Mouse (Mus musculus) limb, embryonic 14.5 days (tissue): ENCODE measurements around the gene Lexm. TPM values are rescaled to one million over a fixed set of nuclear protein-coding genes. Genes with fewer than 3 reads are reported as not detected.

Experiments used
- ATAC-seq: fragments of 200-750 bp; cut with Nextera tagmentation; 2 replicates; pipeline ENCODE4 v1.8.0; 2017; ENCODE audit warnings: low read depth, moderate number of reproducible peaks, moderate TSS enrichment; ENCODE audit not compliant: low FRiP score
- DNase-seq: peaks from one replicate; pipeline ENCODE4 v3.0.0-alpha.2; 2015; ENCODE audit warnings: low spot score
- H3K27ac ChIP-seq: fragments of 300-500 bp; sonication (generic); replicated peaks from 2 replicates; pipeline ENCODE4 v1.5.1; 2014; ENCODE audit warnings: low read depth, mild to moderate bottlenecking, low read length, moderate library complexity, mixed read lengths
- H3K27me3 ChIP-seq: fragments of 300-500 bp; sonication (generic); 2 replicates; pipeline ENCODE4 v1.6.1; 2014; ENCODE audit warnings: low read length, mixed read lengths; ENCODE audit not compliant: control insufficient read depth, insufficient read depth
- H3K36me3 ChIP-seq: fragments of 300-500 bp; sonication (generic); 2 replicates; pipeline ENCODE4 v1.6.1; 2014; ENCODE audit warnings: mild to moderate bottlenecking, low read length, moderate library complexity, mixed read lengths; ENCODE audit not compliant: control insufficient read depth, insufficient read depth
- H3K4me1 ChIP-seq: fragments of 300-500 bp; sonication (generic); 2 replicates; pipeline ENCODE4 v1.6.1; 2014; ENCODE audit warnings: antibody characterized with exemption, low read length, mixed read lengths; ENCODE audit not compliant: control insufficient read depth, insufficient read depth
- H3K4me2 ChIP-seq: fragments of 300-500 bp; sonication (generic); replicated peaks from 2 replicates; pipeline ENCODE4 v1.6.1; 2014; ENCODE audit warnings: low read depth, mild to moderate bottlenecking, low read length, moderate library complexity; ENCODE audit not compliant: severe bottlenecking
- H3K4me3 ChIP-seq: fragments of 300-500 bp; sonication (generic); replicated peaks from 2 replicates; pipeline ENCODE4 v1.5.1; 2014; ENCODE audit warnings: low read length
- H3K9ac ChIP-seq: fragments of 300-500 bp; sonication (generic); 2 replicates; pipeline ENCODE4 v1.6.1; 2014; ENCODE audit warnings: mild to moderate bottlenecking, low read depth, low read length, moderate library complexity; ENCODE audit not compliant: severe bottlenecking
- H3K9me3 ChIP-seq: fragments of 300-500 bp; sonication (generic); 2 replicates; pipeline ENCODE4 v1.6.1; 2016; ENCODE audit warnings: low read length; ENCODE audit not compliant: control insufficient read depth
- POLR2A ChIP-seq: fragments of 200-500 bp; IDR thresholded peaks from 2 replicates; pipeline ENCODE4 v1.8.0; 2012; ENCODE audit warnings: inconsistent platforms, mild to moderate bottlenecking, moderate library complexity, borderline replicate concordance; ENCODE audit not compliant: insufficient read depth, insufficient read length; ENCODE audit errors: extremely low read depth
- WGBS: fragments of 180-500 bp; shearing (Covaris S2); extraction: QIAGEN DNeasy Blood & Tissue Kit; methylation state at CpG from one replicate; pipeline ENCODE4 v1.1.7; 2014; 5-methylcytosine and 5-hydroxymethylcytosine counted together
- polyA plus RNA-seq, 2 experiments: library from polyadenylated mRNA; depleted of rRNA in 1 of 2; stranded (reverse) in 1 of 2; unstranded in 1 of 2; fragments of >200 nt; fragmentation: Nextera tagmentation in 1 of 2; extraction: Ambion mirVana in 1 of 2; gene quantifications; 2 replicates each; pipeline versions ENCODE4 v1.2.1 to v1.2.3; 2012 to 2014

Lexm gene
- not detected in 2 replicates for polyA plus RNA-seq (2012; rRNA removed)
- polyA plus RNA-seq (2014; fragmentation: Nextera tagmentation; extraction: Ambion mirVana): not detected in 2 replicates

DNA sequence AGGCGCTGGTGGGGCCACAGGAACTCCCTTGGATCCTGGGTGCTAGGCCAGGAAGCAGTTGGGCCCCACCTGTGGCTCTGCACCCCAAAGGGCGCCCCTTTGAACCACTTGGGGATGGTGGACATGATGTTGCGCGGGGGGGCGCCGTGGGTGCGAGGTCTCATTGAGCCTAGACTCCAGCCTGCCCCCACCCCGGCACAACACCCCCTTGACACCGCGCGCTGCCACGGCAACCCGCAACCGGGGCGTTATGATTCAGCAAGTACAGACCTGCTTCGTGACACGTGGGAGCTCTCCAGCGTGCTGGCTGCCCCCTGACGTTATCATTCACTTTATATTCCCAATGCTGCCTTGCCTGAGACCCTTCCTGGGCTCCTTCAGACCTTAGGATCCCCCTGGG is at the start of gene Lexm:
Gene Lexm (minus strand): TSS at position 186 of the 400 bp plus-strand sequence.
- DNase-seq (peak; percentile 20), ATAC-seq (no peak)
- no peak within 1 kb of the TSS for H3K9ac ChIP-seq

GRCm38 (mm10) chr4:106666546-106666945 is 49.5 kb upstream of the Lexm start:
- H3K36me3 ChIP-seq: peaks cover 99% of the 10 kb centered on the region
- TF ChIP-seq POLR2A: no peak
- no peaks in the 10 kb centered on the region for H3K27me3 ChIP-seq
- ATAC-seq (no peak), DNase-seq (no peak)
- no peak overlapping the region for H3K4me2 ChIP-seq
- no peak overlapping the region for H3K4me3 ChIP-seq
- no peak overlapping the region for H3K9ac ChIP-seq
- H3K9me3 ChIP-seq: no peaks in the 10 kb centered on the region
- no peaks in the 10 kb centered on the region for H3K4me1 ChIP-seq
- H3K27ac ChIP-seq: no peak overlapping the region
- 93% methylated on average over 2 of the region's 2 CpGs for WGBS

More for the DNA sequence above, at the start of gene Lexm:
- WGBS: 0% methylated on average over 13 of the region's 19 CpGs
- H3K27ac ChIP-seq: no peak within 1 kb of the TSS
- no peak for TF ChIP-seq POLR2A
- H3K27me3 ChIP-seq: peaks cover 7% of the 10 kb centered on the region
- no peaks in the 10 kb centered on the region for H3K36me3 ChIP-seq
- peaks cover 4% of the 10 kb centered on the region; the same call in 1 of the 2 replicates for H3K4me1 ChIP-seq
- H3K4me3 ChIP-seq: no peak within 1 kb of the TSS
- peak within 1 kb of the TSS; percentile 31; the same call in 1 of the 2 replicates for H3K4me2 ChIP-seq
- H3K9me3 ChIP-seq: no peaks in the 10 kb centered on the region

GRCm38 (mm10) chr4:106665673-106666072 is 48.6 kb upstream of the Lexm start:
- H3K36me3 ChIP-seq: peaks cover 96% of the 10 kb centered on the region
- no peak for ATAC-seq
- H3K27me3 ChIP-seq: no peaks in the 10 kb centered on the region
- H3K9ac ChIP-seq: no peak overlapping the region
- no peak overlapping the region for H3K27ac ChIP-seq
- no peak overlapping the region for H3K4me3 ChIP-seq
- DNase-seq: no peak
- H3K9me3 ChIP-seq: no peaks in the 10 kb centered on the region
- no peak for TF ChIP-seq POLR2A
- 92% methylated on average over 10 of the region's 10 CpGs for WGBS
- no peak overlapping the region for H3K4me2 ChIP-seq
- no peaks in the 10 kb centered on the region for H3K4me1 ChIP-seq

DNA sequence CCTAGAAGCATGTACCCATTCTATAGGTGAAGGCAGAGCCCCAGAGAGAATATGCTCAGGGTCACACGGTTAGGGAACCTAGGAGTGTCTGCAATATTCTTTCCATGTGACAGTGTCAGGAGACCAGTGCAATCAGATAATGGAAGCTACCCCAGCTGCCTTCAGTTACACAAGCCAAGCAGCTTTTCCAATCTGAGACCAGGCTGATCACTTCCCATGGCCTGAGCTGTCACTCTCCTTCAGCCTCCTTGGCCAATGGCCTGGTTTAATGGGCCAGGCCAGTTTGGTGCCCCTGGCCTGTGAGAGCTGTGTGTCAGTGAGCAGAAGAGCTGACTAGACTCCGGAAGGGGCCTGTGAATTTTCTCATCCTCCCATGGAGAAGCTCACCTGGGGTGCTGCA is 48.2 kb upstream of the Lexm start:
- DNase-seq (no peak), ATAC-seq (no peak)
- H3K4me3 ChIP-seq: no peak overlapping the region
- no peak for TF ChIP-seq POLR2A
- 88% methylated on average over 2 of the region's 2 CpGs for WGBS
- no peaks in the 10 kb centered on the region for H3K4me1 ChIP-seq
- H3K9me3 ChIP-seq: no peaks in the 10 kb centered on the region
- H3K27me3 ChIP-seq: no peaks in the 10 kb centered on the region
- no peak overlapping the region for H3K27ac ChIP-seq
- no peak overlapping the region for H3K9ac ChIP-seq
- no peak overlapping the region for H3K4me2 ChIP-seq
- peaks cover 95% of the 10 kb centered on the region for H3K36me3 ChIP-seq

DNA sequence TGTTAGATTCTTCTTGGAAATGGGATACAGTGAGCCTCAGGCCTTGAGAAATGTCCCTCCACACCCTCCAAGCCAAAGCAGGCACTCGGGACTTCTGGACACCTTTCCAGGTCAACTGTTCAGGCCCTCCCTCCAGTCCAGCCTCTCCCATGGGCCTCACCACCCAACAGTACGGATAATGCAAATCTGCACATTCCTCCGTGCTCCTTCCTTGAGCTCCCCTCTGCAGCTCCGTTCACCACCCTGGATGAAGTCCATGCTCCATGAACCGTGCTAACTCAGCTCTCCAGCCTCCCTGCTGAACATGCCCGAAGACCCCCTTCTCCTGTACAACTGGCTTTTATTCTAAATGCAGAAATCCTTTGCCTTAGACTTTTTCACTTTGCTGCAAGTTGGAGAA is 47.7 kb upstream of the Lexm start:
- ATAC-seq (no peak), DNase-seq (no peak)
- Histone ChIP-seq H3K27ac (no peak overlapping the region), H3K4me1 (no peaks in the 10 kb centered on the region), H3K4me3 (no peak overlapping the region), H3K4me2 (no peak overlapping the region), H3K36me3 (peaks cover 95% of the 10 kb centered on the region), H3K9me3 (no peaks in the 10 kb centered on the region), H3K9ac (no peak overlapping the region), H3K27me3 (no peaks in the 10 kb centered on the region)
- 83% methylated on average over 6 of the region's 6 CpGs for WGBS
- no peak for TF ChIP-seq POLR2A
